Mouse (Mus musculus) midbrain, embryonic 11.5 days (tissue): ENCODE measurements at regions not wholly inside any gene's neighbourhood (a gene's known extent, or its start where the extent isn't known, plus 50 kb on each side); places are given as distances from the start of the nearest gene placed in this dataset.
A peak's percentile ranks its signal among the peaks of the same experiment; 100 is the strongest.

ENCODE experiments used
- ATAC-seq: fragments of 200-750 bp; cut with Nextera tagmentation; 2 replicates; pipeline ENCODE4 v1.8.0; 2017; ENCODE audit warnings: moderate TSS enrichment, moderate library complexity; ENCODE audit not compliant: low FRiP score
- DNase-seq: peaks from one replicate; pipeline ENCODE4 v3.0.0; 2015; ENCODE audit warnings: low spot score; ENCODE audit errors: missing footprints
- H3K27ac ChIP-seq: fragments of 300-500 bp; sonication (generic); 2 replicates; pipeline ENCODE4 v1.5.1; 2014; ENCODE audit warnings: low read depth, low read length
- H3K27me3 ChIP-seq: fragments of 300-500 bp; sonication (generic); 2 replicates; pipeline ENCODE4 v1.6.1; 2014; ENCODE audit warnings: mild to moderate bottlenecking, low read length, moderate library complexity, mixed read lengths; ENCODE audit not compliant: control insufficient read depth, insufficient read depth
- H3K36me3 ChIP-seq: fragments of 300-500 bp; sonication (generic); 2 replicates; pipeline ENCODE4 v1.6.1; 2014; ENCODE audit warnings: mild to moderate bottlenecking, low read length, moderate library complexity, mixed read lengths; ENCODE audit not compliant: control insufficient read depth, insufficient read depth
- H3K4me1 ChIP-seq: fragments of 300-500 bp; sonication (generic); 2 replicates; pipeline ENCODE4 v1.6.1; 2014; ENCODE audit warnings: low read length; ENCODE audit not compliant: control insufficient read depth, insufficient read depth
- H3K4me2 ChIP-seq: fragments of 300-500 bp; sonication (generic); 2 replicates; pipeline ENCODE4 v1.6.1; 2014; ENCODE audit warnings: mild to moderate bottlenecking, moderate library complexity
- H3K4me3 ChIP-seq: fragments of 300-500 bp; sonication (generic); 2 replicates; pipeline ENCODE4 v1.5.1; 2014; ENCODE audit warnings: low read depth, low read length
- H3K9ac ChIP-seq: fragments of 300-500 bp; sonication (generic); 2 replicates; pipeline ENCODE4 v1.6.1; 2014; ENCODE audit warnings: low read length
- H3K9me3 ChIP-seq: fragments of 300-500 bp; sonication (generic); 2 replicates; pipeline ENCODE4 v1.6.1; 2016; ENCODE audit warnings: low read length; ENCODE audit not compliant: control insufficient read depth
- WGBS: fragments of 180-500 bp; shearing (Covaris S2); extraction: QIAGEN DNeasy Blood & Tissue Kit; methylation state at CpG from one replicate; pipeline ENCODE4 v1.1.7; 2014; 5-methylcytosine and 5-hydroxymethylcytosine counted together

- H3K4me1 ChIP-seq: no peaks in the 10 kb centered on the region
- DNase-seq (no peak), ATAC-seq (no peak)
- H3K9ac ChIP-seq: no peak overlapping the region
- no peaks in the 10 kb centered on the region for H3K27me3 ChIP-seq
- no peak overlapping the region for H3K4me2 ChIP-seq
- H3K27ac ChIP-seq: no peak overlapping the region
- no peaks in the 10 kb centered on the region for H3K36me3 ChIP-seq
- no peak overlapping the region for H3K4me3 ChIP-seq
- WGBS: 64% methylated on average over 16 of the region's 16 CpGs
- H3K9me3 ChIP-seq: no peaks in the 10 kb centered on the region
Measured at GRCm38 (mm10) chr11:16559001-16559699, 50.9 kb upstream of the Sec61g start.

GRCm38 (mm10) chr11:16561727-16562126 lies 53.4 kb upstream of the Sec61g start:
- no peaks in the 10 kb centered on the region for H3K27me3 ChIP-seq
- H3K9me3 ChIP-seq: no peaks in the 10 kb centered on the region
- H3K27ac ChIP-seq: no peak overlapping the region
- no peak for ATAC-seq
- H3K4me1 ChIP-seq: no peaks in the 10 kb centered on the region
- no peak overlapping the region for H3K4me2 ChIP-seq
- no peaks in the 10 kb centered on the region for H3K36me3 ChIP-seq
- DNase-seq: no peak
- H3K4me3 ChIP-seq: no peak overlapping the region
- WGBS: 84% methylated on average over 4 of the region's 4 CpGs
- no peak overlapping the region for H3K9ac ChIP-seq

- no peak overlapping the region for H3K4me3 ChIP-seq
- no peak for ATAC-seq
- H3K4me1 ChIP-seq: peaks cover 7% of the 10 kb centered on the region
- H3K27ac ChIP-seq: no peak overlapping the region
- no peak overlapping the region for H3K4me2 ChIP-seq
- no peak for DNase-seq
- no peaks in the 10 kb centered on the region for H3K27me3 ChIP-seq
- H3K36me3 ChIP-seq: no peaks in the 10 kb centered on the region
- no peak overlapping the region for H3K9ac ChIP-seq
- WGBS: 88% methylated on average over 4 of the region's 4 CpGs
- no peaks in the 10 kb centered on the region for H3K9me3 ChIP-seq
Measured at GRCm38 (mm10) chr11:16589085-16589680, 80.9 kb upstream of the Sec61g start.

- Histone ChIP-seq H3K27ac (no peak overlapping the region), H3K36me3 (no peaks in the 10 kb centered on the region), H3K9ac (no peak overlapping the region), H3K27me3 (no peaks in the 10 kb centered on the region), H3K4me2 (no peak overlapping the region), H3K4me3 (no peak overlapping the region), H3K9me3 (no peaks in the 10 kb centered on the region), H3K4me1 (peaks cover 7% of the 10 kb centered on the region)
- DNase-seq (no peak), ATAC-seq (no peak)
- 64% methylated on average over 4 of the region's 4 CpGs for WGBS
Measured at GRCm38 (mm10) chr11:16590541-16590940, 82.3 kb upstream of the Sec61g start.

GRCm38 (mm10) chr11:16591471-16591921 lies 83.2 kb upstream of the Sec61g start:
- Histone ChIP-seq H3K9ac (no peak overlapping the region), H3K9me3 (no peaks in the 10 kb centered on the region), H3K27ac (peak overlapping the region; percentile 7; the same call in 1 of the 2 replicates), H3K27me3 (no peaks in the 10 kb centered on the region), H3K4me2 (no peak overlapping the region), H3K4me1 (peaks cover 7% of the 10 kb centered on the region), H3K4me3 (no peak overlapping the region), H3K36me3 (no peaks in the 10 kb centered on the region)
- ATAC-seq (peak; percentile 98), DNase-seq (peak; percentile 93)
- WGBS: under 1% methylated on average over 7 of the region's 7 CpGs

GRCm38 (mm10) chr11:16592006-16592405 lies 83.7 kb upstream of the Sec61g start:
- H3K4me3 ChIP-seq: no peak overlapping the region
- no peaks in the 10 kb centered on the region for H3K27me3 ChIP-seq
- H3K4me2 ChIP-seq: no peak overlapping the region
- peaks cover 7% of the 10 kb centered on the region for H3K4me1 ChIP-seq
- H3K36me3 ChIP-seq: no peaks in the 10 kb centered on the region
- DNase-seq (no peak), ATAC-seq (peak; percentile 17; the same call in 1 of the 2 replicates)
- H3K9ac ChIP-seq: no peak overlapping the region
- 49% methylated on average over 4 of the region's 4 CpGs for WGBS
- H3K27ac ChIP-seq: peak overlapping the region; percentile 7; the same call in 1 of the 2 replicates
- no peaks in the 10 kb centered on the region for H3K9me3 ChIP-seq

- no peaks in the 10 kb centered on the region for H3K27me3 ChIP-seq
- peaks cover 7% of the 10 kb centered on the region for H3K4me1 ChIP-seq
- no peak overlapping the region for H3K4me2 ChIP-seq
- H3K9me3 ChIP-seq: no peaks in the 10 kb centered on the region
- no peak overlapping the region for H3K27ac ChIP-seq
- no peak overlapping the region for H3K9ac ChIP-seq
- 94% methylated on average over 5 of the region's 5 CpGs for WGBS
- no peak for ATAC-seq
- no peak overlapping the region for H3K4me3 ChIP-seq
- no peak for DNase-seq
- no peaks in the 10 kb centered on the region for H3K36me3 ChIP-seq
Measured at GRCm38 (mm10) chr11:16592766-16593165, 84.5 kb upstream of the Sec61g start.

- no peak overlapping the region for H3K4me2 ChIP-seq
- no peaks in the 10 kb centered on the region for H3K9me3 ChIP-seq
- no peak overlapping the region for H3K9ac ChIP-seq
- no peak overlapping the region for H3K27ac ChIP-seq
- H3K36me3 ChIP-seq: no peaks in the 10 kb centered on the region
- H3K4me1 ChIP-seq: peaks cover 7% of the 10 kb centered on the region
- no peak overlapping the region for H3K4me3 ChIP-seq
- H3K27me3 ChIP-seq: no peaks in the 10 kb centered on the region
- no peak for DNase-seq
- WGBS: 54% methylated on average over 1 of the region's 1 CpGs
- no peak for ATAC-seq
Measured at GRCm38 (mm10) chr11:16594832-16595231, 86.5 kb upstream of the Sec61g start.

GRCm38 (mm10) chr11:16597038-16597830 lies 89.0 kb upstream of the Sec61g start:
- Histone ChIP-seq H3K9ac (no peak overlapping the region), H3K4me1 (no peaks in the 10 kb centered on the region), H3K36me3 (no peaks in the 10 kb centered on the region), H3K4me3 (no peak overlapping the region), H3K27ac (no peak overlapping the region), H3K4me2 (no peak overlapping the region), H3K9me3 (no peaks in the 10 kb centered on the region), H3K27me3 (no peaks in the 10 kb centered on the region)
- WGBS: 81% methylated on average over 6 of the region's 6 CpGs
- no peak for DNase-seq
- no peak for ATAC-seq
